Mouse (Mus musculus): ENCODE results near the gene Adgb.
A peak's percentile ranks its signal among the peaks of the same experiment; 100 is the strongest.
"Not testable (repeated sequence)": the region's sequence is repeated elsewhere in the genome, so short reads cannot be mapped to it uniquely, and the experiment has no call there.

Adgb gene

GRCm38 (mm10) chr10:10471961-10472610 lies at the start of gene Adgb:
Adgb (minus strand) TSS chr10:10472326.
- peak; percentile 20 for DNase-seq (ENCODE audit: low read depth, low spot score)

DNA sequence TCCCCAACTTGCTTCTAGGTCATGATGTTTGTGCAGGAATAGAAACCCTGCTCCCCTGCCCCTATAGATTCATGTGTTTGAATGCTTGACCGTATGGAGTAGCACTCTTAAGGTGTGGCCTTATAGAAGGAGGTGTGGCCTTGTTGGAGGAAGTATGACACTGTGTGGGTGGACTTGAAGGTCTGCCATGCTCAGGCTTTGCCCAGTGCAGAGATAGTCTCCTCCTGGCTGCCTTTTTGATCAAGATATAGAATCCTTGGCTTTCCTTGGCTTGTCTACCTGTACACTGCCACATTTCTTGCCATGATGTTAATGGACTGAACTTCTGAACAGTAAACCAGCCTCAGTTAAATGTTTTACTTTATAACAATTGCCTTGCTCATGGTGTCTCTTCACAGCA lies 8.0 kb upstream of the Adgb start:
- DNase-seq (ENCODE audit: low read depth, low spot score) = no peak

DNA sequence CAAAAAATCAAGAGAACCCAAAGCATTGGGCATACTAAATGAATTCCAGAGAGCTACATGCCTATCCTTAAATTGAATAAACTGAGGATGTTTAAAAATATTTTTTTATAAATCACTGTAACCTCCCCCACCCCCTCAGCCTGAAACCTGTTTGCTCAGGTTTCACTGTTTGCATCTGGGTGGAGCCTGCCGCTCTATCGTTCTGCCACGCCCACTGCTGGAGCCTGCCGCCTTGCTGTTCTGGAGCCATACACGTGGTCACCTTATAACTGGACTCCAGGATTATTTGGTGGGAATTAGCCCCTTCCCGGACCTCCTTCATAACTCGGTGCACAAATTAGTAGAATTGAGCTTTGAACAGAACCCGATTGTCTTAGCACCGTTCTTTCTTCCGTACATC lies 5.3 kb upstream of the Adgb start:
- DNase-seq (ENCODE audit: low read depth, low spot score) = not testable (repeated sequence)

DNA sequence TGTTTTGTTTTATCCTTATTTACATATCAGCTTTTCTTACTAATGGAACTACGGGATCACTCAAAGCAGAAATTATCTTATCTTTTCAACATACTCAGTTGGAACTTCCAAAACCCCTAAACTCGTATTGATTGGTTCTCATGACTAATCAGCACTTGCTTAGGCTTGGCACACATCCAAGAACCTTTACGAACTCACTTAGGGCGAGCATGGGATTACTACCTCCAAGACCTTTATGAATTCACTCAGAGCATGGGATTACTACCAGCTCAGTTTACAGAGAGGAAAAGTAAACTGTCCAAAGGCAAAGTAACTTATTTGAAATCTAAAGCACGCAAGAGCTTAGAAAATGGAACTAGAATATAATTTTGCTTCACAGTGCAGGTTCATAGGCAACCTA lies 4.8 kb upstream of the Adgb start:
- DNase-seq (ENCODE audit: low read depth, low spot score) = no peak

GRCm38 (mm10) chr10:10476549-10476948 lies 4.4 kb upstream of the Adgb start:
- no peak for DNase-seq (ENCODE audit: low read depth, low spot score)

GRCm38 (mm10) chr10:10468699-10469547 lies 3.2 kb downstream of the Adgb start:
- DNase-seq (ENCODE audit: low read depth, low spot score) = no peak

DNA sequence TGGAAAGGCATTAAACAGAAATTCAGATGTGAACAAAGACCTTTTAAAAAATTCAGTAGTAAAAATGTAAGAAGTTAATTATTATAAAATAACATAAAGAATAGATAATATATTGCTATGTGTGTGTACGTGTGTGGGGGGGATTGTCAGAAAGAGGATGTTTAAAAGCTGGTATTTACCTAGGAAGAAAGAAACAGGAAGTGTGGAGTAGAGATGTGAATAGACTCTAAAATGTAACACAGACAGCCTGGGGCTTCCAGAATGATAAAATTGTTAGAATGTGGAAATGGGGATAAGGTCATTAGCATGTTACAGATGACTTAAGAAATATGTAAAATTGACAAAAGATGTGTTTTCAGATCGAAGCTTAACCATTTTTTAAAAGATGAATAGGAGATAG lies 12.0 kb downstream of the Adgb start:
- no peak for DNase-seq (ENCODE audit: low read depth, low spot score)

- DNase-seq (ENCODE audit: low read depth, low spot score) = no peak
Measured at GRCm38 (mm10) chr10:10456991-10457390, 15.1 kb downstream of the Adgb start.

DNA sequence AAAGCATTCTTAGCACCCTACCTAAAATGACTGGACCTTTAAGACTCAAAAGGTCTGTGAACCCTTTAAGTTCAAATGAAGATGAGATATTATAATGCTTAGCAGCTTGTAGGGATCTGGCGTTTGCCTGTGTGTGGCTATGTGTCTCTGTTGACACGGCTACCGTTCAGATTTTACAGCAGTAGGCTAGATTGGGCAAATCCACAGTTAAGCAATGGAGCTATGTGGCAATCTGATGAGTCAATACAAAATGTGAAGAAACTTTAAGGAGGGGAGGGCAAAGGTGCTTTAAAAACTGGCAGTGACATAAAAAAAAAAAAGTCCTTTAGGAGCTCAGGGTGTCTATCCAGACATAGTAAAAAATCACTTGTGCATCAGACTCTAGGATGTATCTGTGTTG lies 23.1 kb downstream of the Adgb start:
- no peak for DNase-seq (ENCODE audit: low read depth, low spot score)

GRCm38 (mm10) chr10:10444841-10445466 lies 27.2 kb downstream of the Adgb start:
- DNase-seq (ENCODE audit: low read depth, low spot score) = no peak

DNA sequence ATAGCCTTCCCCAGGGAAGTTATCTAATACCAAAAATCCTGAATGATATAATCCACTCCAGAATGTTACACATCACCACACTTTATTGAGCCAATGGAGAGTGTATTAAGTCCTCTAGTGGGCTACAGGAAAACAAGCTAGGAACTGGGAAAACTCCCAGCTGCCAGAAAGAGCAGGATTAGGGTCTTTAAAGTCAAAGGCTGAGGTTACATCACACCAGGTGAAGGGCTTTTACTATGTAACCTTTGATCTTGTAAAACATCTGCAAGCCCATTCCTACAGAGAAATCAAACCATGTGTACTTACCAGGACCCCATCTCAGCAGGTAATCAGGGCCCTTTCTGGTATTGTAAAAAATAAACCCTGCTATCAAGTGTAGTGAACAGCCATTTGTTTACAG lies 28.6 kb downstream of the Adgb start:
- no peak for DNase-seq (ENCODE audit: low read depth, low spot score)

DNA sequence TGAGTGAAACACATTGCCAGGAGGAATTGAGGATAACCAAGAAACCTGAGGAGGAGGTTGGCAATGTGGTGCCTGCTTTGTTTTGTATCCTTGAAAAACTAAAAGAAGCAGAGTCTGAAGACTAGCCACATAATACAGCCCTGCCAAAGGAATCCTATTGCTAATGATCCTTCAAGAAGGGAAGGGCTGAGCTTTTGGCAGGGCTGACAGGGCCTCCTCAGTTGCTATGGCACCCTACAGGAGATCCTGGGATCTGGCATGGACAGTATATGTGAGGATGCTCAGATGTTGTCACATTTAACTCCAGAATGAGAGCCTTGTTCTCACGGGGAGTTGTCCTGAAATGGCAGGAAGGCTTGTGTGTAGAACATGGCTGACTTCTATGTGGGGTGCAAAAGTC lies 37.1 kb downstream of the Adgb start:
- DNase-seq (ENCODE audit: low read depth, low spot score) = no peak

GRCm38 (mm10) chr10:10429635-10430034 lies 42.5 kb downstream of the Adgb start:
- no peak for DNase-seq (ENCODE audit: low read depth, low spot score)

DNA sequence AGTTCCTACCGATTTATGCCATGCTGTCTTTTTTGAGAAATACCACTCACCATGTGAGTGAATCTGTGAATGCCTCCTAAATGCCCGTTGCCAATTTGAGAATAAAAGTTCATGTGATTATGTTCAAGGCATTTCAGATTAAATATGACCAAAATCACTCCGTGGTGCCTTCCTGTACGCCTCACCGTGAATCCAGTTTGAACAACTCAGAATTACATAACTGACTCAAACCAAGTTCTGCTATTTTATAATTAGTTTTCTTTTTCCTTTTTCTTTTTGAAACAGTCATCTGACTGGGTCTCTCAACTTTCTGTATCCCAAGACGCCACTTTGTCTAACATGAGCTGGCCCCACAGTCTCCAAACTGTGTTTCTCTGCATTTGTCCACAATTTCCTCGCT lies 43.1 kb downstream of the Adgb start:
- no peak for DNase-seq (ENCODE audit: low read depth, low spot score)

DNA sequence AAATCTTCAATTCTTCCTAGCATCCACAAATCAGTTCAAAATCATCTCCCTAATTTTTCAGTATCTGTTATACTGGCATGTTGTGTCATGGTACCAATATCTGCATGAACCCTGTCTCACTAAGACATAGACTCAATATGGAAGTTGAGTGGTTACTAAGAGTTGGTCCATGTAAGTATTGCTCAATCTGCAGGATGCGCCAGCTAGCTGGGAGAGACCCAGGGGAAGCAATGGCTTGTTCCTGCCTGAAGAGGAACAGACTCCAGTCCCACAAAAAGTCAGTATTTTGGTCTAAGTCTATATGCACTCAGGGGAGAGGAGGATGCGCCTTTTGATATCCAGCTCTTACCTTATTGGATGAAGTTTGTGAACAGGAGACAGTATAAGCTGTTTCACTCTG lies 47.7 kb downstream of the Adgb start:
- no peak for DNase-seq (ENCODE audit: low read depth, low spot score)

- DNase-seq (ENCODE audit: low read depth, low spot score) = no peak
Measured at GRCm38 (mm10) chr10:10411046-10411445, 61.1 kb downstream of the Adgb start.

- DNase-seq (ENCODE audit: low read depth, low spot score) = no peak
Measured at GRCm38 (mm10) chr10:10408166-10408565, 64.0 kb downstream of the Adgb start.

- no peak for DNase-seq (ENCODE audit: low read depth, low spot score)
Measured at GRCm38 (mm10) chr10:10395784-10396481, 76.2 kb downstream of the Adgb start.

GRCm38 (mm10) chr10:10374629-10375028 lies 97.5 kb downstream of the Adgb start:
- no peak for DNase-seq (ENCODE audit: low read depth, low spot score)

GRCm38 (mm10) chr10:10364025-10364424 lies 108.1 kb downstream of the Adgb start:
- DNase-seq (ENCODE audit: low read depth, low spot score) = no peak

DNA sequence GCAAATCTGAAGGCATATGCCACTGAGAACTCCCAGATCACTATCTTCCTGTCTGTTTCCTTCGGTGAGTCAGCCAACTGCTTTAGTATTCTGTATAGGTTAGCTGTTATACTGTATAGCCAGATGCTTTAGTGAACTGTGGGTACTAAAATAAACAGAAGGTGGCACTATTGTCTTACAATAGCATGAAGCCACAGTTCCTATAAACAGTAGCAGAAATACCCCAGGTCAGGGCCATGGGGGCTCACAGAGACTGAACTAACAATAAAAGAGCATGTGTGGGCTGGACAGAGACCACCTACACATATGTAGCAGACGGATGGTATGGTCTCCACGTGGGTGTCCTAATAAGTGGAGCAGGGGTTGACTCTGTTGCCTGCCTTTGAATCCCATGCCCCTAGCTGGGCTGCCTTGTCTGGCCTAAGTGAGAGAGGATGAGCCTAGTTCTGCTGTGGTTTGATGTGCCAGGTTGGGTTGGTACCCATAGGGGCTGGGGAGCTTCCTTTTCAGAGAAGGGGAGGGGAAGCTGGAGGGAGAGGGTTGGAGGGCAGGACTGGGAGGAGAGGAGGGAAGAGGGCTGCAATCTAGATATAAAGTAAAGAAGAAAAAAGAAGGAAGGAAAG lies 116.4 kb downstream of the Adgb start:
- DNase-seq (ENCODE audit: low read depth, low spot score) = no peak

DNA sequence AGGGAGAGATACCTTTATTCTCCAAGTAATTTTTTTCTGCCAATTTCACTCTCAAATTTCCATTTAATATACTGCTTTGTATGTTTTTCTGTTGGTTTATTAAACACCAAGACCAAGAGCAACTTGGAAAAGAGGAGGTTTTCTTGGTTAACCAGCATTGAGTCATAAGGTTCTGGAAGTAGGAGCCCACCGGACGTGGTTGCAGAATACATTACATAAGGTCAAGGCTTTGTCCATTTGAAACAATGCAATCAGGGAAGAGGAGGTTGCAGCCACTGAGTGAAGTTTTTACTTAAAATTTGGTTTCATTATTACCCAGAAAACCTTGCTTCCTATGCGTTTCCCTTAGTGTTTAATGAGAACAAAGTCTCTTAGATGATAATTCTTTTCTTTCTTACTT lies 119.9 kb downstream of the Adgb start:
- no peak for DNase-seq (ENCODE audit: low read depth, low spot score)

Measured in WW6 (cell line).